Comparison of ENCODE assay signal across 9 mouse cellular contexts in genomic region chr4:106200241-106200640, GRCm38 (mm10).
DNase-seq lines count a peak whose midpoint lies in the region; ATAC-seq lines count a peak whose summit lies in the region.
"Had no signal": no experiment of that assay in that cellular context is flagged by ENCODE, and none has a peak within 500 bp of the region (broad histone marks: within the 10 kb centered on the region; RNA-seq: fewer than 3 reads in every experiment).

No protein-coding gene starts in this region.

- H3K36me3 ChIP-seq in forebrain, embryonic 13.5 days (ENCODE audit: poor library complexity, severe bottlenecking): no peaks in the 10 kb centered on the region
- H3K36me3 ChIP-seq in liver, embryonic 12.5 days: no peaks in the 10 kb centered on the region
- H3K36me3 ChIP-seq in neural tube, embryonic 14.5 days (ENCODE audit: control insufficient read depth, insufficient read depth, low read length): no peaks in the 10 kb centered on the region
- H3K36me3 ChIP-seq: G1E had no signal

- H3K27me3 ChIP-seq in forebrain, embryonic 13.5 days: no peaks in the 10 kb centered on the region
- no peaks in the 10 kb centered on the region for H3K27me3 ChIP-seq in liver, embryonic 12.5 days (replicated peaks)
- no peaks in the 10 kb centered on the region for H3K27me3 ChIP-seq in neural tube, embryonic 14.5 days (ENCODE audit: control insufficient read depth, insufficient read depth, low read length)

- DNase-seq in R1 (ENCODE audit: low read depth, low spot score): peak; percentile 33
- peak; percentile 43 to 67 for DNase-seq in heart, postnatal 36 days
- no peak for DNase-seq in left cerebral cortex, postnatal 36 days (ENCODE audit: low spot score in 2 of 2)
- DNase-seq in left cerebral cortex, postnatal 4 days: no peak

- H3K4me3 ChIP-seq in forebrain, embryonic 13.5 days: no peak overlapping the region
- H3K4me3 ChIP-seq in liver, embryonic 12.5 days: no peak overlapping the region
- H3K4me3 ChIP-seq in neural tube, embryonic 14.5 days (ENCODE audit: low read depth, low read length): no peak overlapping the region

- H3K4me2 ChIP-seq in forebrain, embryonic 13.5 days: peak overlapping the region; percentile 21; the same call in 1 of the 2 replicates
- no peak overlapping the region for H3K4me2 ChIP-seq in liver, embryonic 12.5 days
- 0 out of 2 replicates have a peak overlapping the region, but pooled peaks have one; percentile 12 for H3K4me2 ChIP-seq in neural tube, embryonic 14.5 days (ENCODE audit: low read depth, low read length)

- intact Hi-C loops in heart, postnatal 36 days (cut with DNase I): no loop called here
- intact Hi-C loops in left cerebral cortex, postnatal 36 days (cut with DNase I): no loop called here
- intact Hi-C loops in left cerebral cortex, postnatal 4 days (cut with DNase I): no loop called here

- ATAC-seq in forebrain, embryonic 13.5 days: no peak
- peak; percentile 63; the same call in 1 of the 2 replicates for ATAC-seq in liver, embryonic 12.5 days
- peak; percentile 66; the same call in 1 of the 2 replicates for ATAC-seq in neural tube, embryonic 14.5 days (ENCODE audit: low read depth)
- ATAC-seq in megakaryocyte, adult 5-6 weeks (ENCODE audit: poor library complexity, severe bottlenecking): no peak

- H3K4me1 ChIP-seq in forebrain, embryonic 13.5 days: peaks cover 11% of the 10 kb centered on the region
- H3K4me1 ChIP-seq in liver, embryonic 12.5 days: no peaks in the 10 kb centered on the region
- H3K4me1 ChIP-seq in neural tube, embryonic 14.5 days (ENCODE audit: control insufficient read depth, insufficient read depth, low read length): peaks cover 15% of the 10 kb centered on the region

- 34% methylated on average over 6 of the region's 6 CpGs for WGBS in forebrain, embryonic 13.5 days
- 54% methylated on average over 6 of the region's 6 CpGs for WGBS in liver, embryonic 12.5 days (ENCODE audit: insufficient replicate concordance)
- 44% methylated on average over 6 of the region's 6 CpGs for WGBS in neural tube, embryonic 14.5 days

- 0 out of 2 replicates have a peak, but pooled peaks cover 4% of the 10 kb centered on the region for H3K9me3 ChIP-seq in forebrain, embryonic 13.5 days (replicated peaks)
- H3K9me3 ChIP-seq in liver, embryonic 12.5 days (replicated peaks): no peaks in the 10 kb centered on the region
- H3K9me3 ChIP-seq in neural tube, embryonic 14.5 days (ENCODE audit: control insufficient read depth, low read length): no peaks in the 10 kb centered on the region

- H3K9ac ChIP-seq in forebrain, embryonic 13.5 days: no peak overlapping the region
- H3K9ac ChIP-seq in liver, embryonic 12.5 days: no peak overlapping the region
- no peak overlapping the region for H3K9ac ChIP-seq in neural tube, embryonic 14.5 days (replicated peaks; ENCODE audit: low read depth, low read length)

- no peak overlapping the region for H3K27ac ChIP-seq in forebrain, embryonic 13.5 days
- H3K27ac ChIP-seq in liver, embryonic 12.5 days: 0 out of 2 replicates have a peak overlapping the region, but pooled peaks have one; percentile 32
- H3K27ac ChIP-seq in neural tube, embryonic 14.5 days (ENCODE audit: low read depth, low read length): no peak overlapping the region

Comparison
In these comparisons a context has a peak if more than half of its experiments do, and no peak if none do; other contexts are left out.
1. DNase-seq: peak in R1 (single experiment) and heart, postnatal 36 days (2 of 2); none in left cerebral cortex, postnatal 36 days (0 of 2) and left cerebral cortex, postnatal 4 days (single experiment).
2. ATAC-seq: peak in liver, embryonic 12.5 days (single experiment) and neural tube, embryonic 14.5 days (single experiment); none in forebrain, embryonic 13.5 days (single experiment) and megakaryocyte, adult 5-6 weeks (single experiment).